Mouse (Mus musculus) limb, embryonic 11.5 days (tissue): ENCODE measurements around the gene Wfdc5. TPM values are rescaled to one million over a fixed set of nuclear protein-coding genes. Genes with fewer than 3 reads are reported as not detected.
A peak's percentile ranks its signal among the peaks of the same experiment; 100 is the strongest.

Source experiments
- ATAC-seq: fragments of 200-750 bp; cut with Nextera tagmentation; 2 replicates; pipeline ENCODE4 v1.8.0; 2017; ENCODE audit warnings: low read depth; ENCODE audit not compliant: insufficient number of reproducible peaks, low FRiP score, low TSS enrichment
- DNase-seq: peaks from one replicate; pipeline ENCODE4 v3.0.0-alpha.2; 2015; ENCODE audit warnings: low spot score
- H3K27ac ChIP-seq: fragments of 300-500 bp; sonication (generic); replicated peaks from 2 replicates; pipeline ENCODE4 v1.5.1; 2014; ENCODE audit warnings: low read depth, mild to moderate bottlenecking, low read length
- H3K27me3 ChIP-seq: fragments of 300-500 bp; sonication (generic); 2 replicates; pipeline ENCODE4 v1.6.1; 2014; ENCODE audit warnings: mild to moderate bottlenecking, low read length, mixed read lengths; ENCODE audit not compliant: control insufficient read depth, insufficient read depth
- H3K36me3 ChIP-seq: fragments of 300-500 bp; sonication (generic); 2 replicates; pipeline ENCODE4 v1.6.1; 2014; ENCODE audit warnings: mild to moderate bottlenecking, low read length, moderate library complexity, mixed read lengths; ENCODE audit not compliant: control insufficient read depth, insufficient read depth
- H3K4me1 ChIP-seq: fragments of 300-500 bp; sonication (generic); 2 replicates; pipeline ENCODE4 v1.6.1; 2014; ENCODE audit warnings: low read length, mixed read lengths; ENCODE audit not compliant: control insufficient read depth, insufficient read depth
- H3K4me2 ChIP-seq: fragments of 300-500 bp; sonication (generic); 2 replicates; pipeline ENCODE4 v1.6.1; 2014; ENCODE audit warnings: low read depth, mild to moderate bottlenecking, moderate library complexity; ENCODE audit not compliant: severe bottlenecking
- H3K4me3 ChIP-seq: fragments of 300-500 bp; sonication (generic); 2 replicates; pipeline ENCODE4 v1.5.1; 2014; ENCODE audit warnings: low read depth, low read length
- H3K9ac ChIP-seq: fragments of 300-500 bp; sonication (generic); 2 replicates; pipeline ENCODE4 v1.6.1; 2014; ENCODE audit warnings: mild to moderate bottlenecking, low read length
- H3K9me3 ChIP-seq: fragments of 300-500 bp; sonication (generic); 2 replicates; pipeline ENCODE4 v1.6.1; 2016; ENCODE audit warnings: low read length; ENCODE audit not compliant: control insufficient read depth
- WGBS: fragments of 180-500 bp; shearing (Covaris S2); extraction: QIAGEN DNeasy Blood & Tissue Kit; methylation state at CpG from one replicate; pipeline ENCODE4 v1.1.7; 2014; 5-methylcytosine and 5-hydroxymethylcytosine counted together
- polyA plus RNA-seq: library from polyadenylated mRNA; unstranded; fragments of >200 nt; fragmentation: Nextera tagmentation; extraction: Ambion mirVana; gene quantifications from 2 replicates; pipeline ENCODE4 v1.2.1, GENCODE M21; 2014

The Wfdc5 gene
- polyA plus RNA-seq, 1 experiment from 2014 or later = not detected

DNA sequence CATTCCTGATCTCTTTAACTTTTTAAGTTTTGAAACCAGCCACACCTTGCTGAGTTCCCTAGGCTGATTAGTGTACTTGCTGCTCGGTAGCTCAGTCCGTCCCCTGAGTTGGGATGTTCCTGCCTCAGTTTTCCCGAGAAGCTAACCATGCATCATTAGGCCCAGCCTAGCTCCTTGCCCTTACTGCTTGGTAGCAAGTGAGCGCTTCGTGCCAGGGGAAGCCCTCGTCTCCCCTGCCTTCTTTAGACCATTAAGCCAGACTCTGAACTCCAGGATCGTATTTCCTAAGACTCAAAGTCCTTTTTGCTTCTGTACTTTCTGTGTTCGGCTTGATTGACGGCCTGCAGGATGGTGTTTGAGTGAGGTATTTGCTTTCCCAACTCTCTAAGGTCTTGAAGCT is 798 bp upstream of the Wfdc5 start:
- Histone ChIP-seq H3K4me1 (no peaks in the 10 kb centered on the region), H3K9ac (no peak overlapping the region), H3K4me2 (no peak overlapping the region), H3K27ac (no peak overlapping the region), H3K27me3 (no peaks in the 10 kb centered on the region), H3K9me3 (no peaks in the 10 kb centered on the region), H3K36me3 (no peaks in the 10 kb centered on the region), H3K4me3 (no peak overlapping the region)
- DNase-seq = no peak
- no peak for ATAC-seq
- 72% methylated on average over 9 of the region's 9 CpGs for WGBS

DNA sequence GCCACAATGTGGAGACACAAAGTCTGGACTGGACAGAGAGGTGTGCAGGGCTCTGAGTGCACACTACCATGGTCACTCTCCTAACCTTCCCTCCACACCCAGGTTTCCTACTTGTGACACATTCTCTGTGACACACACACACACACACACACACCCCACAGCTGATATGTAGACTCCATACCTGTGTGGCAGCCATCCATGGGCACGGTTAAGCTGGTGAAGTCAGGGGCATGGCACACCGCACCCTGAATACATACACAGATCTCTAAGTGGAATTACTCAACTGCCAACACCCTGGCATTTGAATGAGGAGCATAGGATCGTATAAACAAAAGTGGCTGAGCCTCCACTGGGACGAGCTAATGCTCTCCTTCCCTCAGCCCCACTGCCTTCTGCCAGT is 1.8 kb downstream of the Wfdc5 start:
- DNase-seq = no peak
- H3K4me1 ChIP-seq = no peaks in the 10 kb centered on the region
- no peak overlapping the region for H3K4me3 ChIP-seq
- 84% methylated on average over 4 of the region's 4 CpGs for WGBS
- no peak overlapping the region for H3K4me2 ChIP-seq
- no peak for ATAC-seq
- no peaks in the 10 kb centered on the region for H3K36me3 ChIP-seq
- H3K27me3 ChIP-seq = no peaks in the 10 kb centered on the region
- H3K27ac ChIP-seq = no peak overlapping the region
- no peaks in the 10 kb centered on the region for H3K9me3 ChIP-seq
- H3K9ac ChIP-seq = no peak overlapping the region

DNA sequence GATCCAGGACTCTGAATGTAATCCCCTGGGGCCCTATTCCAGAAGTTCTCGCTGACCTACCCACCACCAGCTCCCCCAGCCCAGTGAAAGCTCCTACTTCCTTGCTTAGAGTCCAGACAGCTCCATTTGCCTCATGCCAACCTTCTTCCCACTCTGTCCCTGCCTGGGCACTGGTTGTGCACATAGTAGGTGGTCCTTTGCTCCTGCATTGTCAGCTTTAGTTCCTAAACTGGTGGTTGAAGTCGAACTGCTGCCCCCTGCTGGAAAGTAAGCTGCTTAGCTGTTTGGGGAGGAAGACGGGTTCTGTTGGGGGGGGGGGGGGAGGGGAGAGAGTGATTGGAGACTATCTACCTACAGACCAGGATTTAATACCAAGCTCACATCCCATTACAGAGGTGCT is 2.4 kb downstream of the Wfdc5 start:
- WGBS = 36% methylated on average over 3 of the region's 3 CpGs
- Histone ChIP-seq H3K27ac (no peak overlapping the region), H3K4me2 (no peak overlapping the region), H3K36me3 (no peaks in the 10 kb centered on the region), H3K9ac (no peak overlapping the region), H3K4me3 (no peak overlapping the region), H3K4me1 (no peaks in the 10 kb centered on the region), H3K9me3 (no peaks in the 10 kb centered on the region), H3K27me3 (no peaks in the 10 kb centered on the region)
- DNase-seq (no peak), ATAC-seq (no peak)

DNA sequence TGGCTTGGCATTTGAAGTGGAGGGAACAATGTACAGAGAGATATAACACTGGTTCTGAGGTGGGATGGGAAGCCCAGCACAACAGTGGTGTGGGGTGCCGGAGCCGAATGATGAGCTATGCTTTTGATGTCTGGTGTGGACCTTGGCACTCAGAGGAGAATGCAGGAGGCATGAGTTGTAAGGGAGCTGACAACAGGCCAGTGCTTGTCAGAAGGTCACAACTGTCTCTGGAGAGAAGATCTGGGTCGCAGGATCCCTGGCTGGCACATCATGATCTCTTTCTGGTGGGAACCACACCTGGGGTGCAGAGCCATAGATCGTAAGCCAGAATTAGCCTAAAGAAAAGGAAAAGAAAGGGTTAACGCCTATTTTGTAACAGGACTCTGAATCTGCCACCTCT is 4.7 kb downstream of the Wfdc5 start:
- H3K4me3 ChIP-seq = no peak overlapping the region
- no peak for DNase-seq
- WGBS = 76% methylated on average over 5 of the region's 5 CpGs
- H3K27me3 ChIP-seq = peaks cover 5% of the 10 kb centered on the region
- no peaks in the 10 kb centered on the region for H3K9me3 ChIP-seq
- H3K9ac ChIP-seq = no peak overlapping the region
- no peak overlapping the region for H3K4me2 ChIP-seq
- no peaks in the 10 kb centered on the region for H3K36me3 ChIP-seq
- H3K4me1 ChIP-seq = no peaks in the 10 kb centered on the region
- H3K27ac ChIP-seq = no peak overlapping the region
- no peak for ATAC-seq

DNA sequence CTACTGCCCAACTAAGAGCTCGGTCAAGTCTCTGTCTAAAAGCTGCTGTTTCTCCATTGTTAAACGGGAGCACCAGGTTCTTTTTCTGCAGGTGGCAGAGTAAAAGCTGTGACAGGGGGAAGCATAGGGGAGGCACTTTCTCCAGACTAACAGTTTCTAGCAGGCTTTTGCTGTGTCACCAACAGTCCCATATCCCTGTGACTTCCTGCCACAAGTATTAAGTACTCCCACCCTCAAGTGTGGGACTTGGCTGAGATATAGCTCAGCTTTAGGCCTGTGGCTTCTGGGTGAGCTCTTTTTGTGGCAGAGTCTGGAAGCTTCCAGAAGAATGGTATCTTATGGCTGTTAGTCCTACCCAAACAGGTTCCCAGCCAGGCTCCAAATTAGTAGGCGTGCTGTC is 6.7 kb downstream of the Wfdc5 start:
- peaks cover 16% of the 10 kb centered on the region for H3K27me3 ChIP-seq
- H3K9ac ChIP-seq = no peak overlapping the region
- WGBS = 77% methylated on average over 3 of the region's 3 CpGs
- DNase-seq (no peak), ATAC-seq (no peak)
- H3K4me1 ChIP-seq = peaks cover 2% of the 10 kb centered on the region; the same call in 1 of the 2 replicates
- no peak overlapping the region for H3K4me3 ChIP-seq
- H3K9me3 ChIP-seq = no peaks in the 10 kb centered on the region
- H3K36me3 ChIP-seq = no peaks in the 10 kb centered on the region
- no peak overlapping the region for H3K4me2 ChIP-seq
- no peak overlapping the region for H3K27ac ChIP-seq

DNA sequence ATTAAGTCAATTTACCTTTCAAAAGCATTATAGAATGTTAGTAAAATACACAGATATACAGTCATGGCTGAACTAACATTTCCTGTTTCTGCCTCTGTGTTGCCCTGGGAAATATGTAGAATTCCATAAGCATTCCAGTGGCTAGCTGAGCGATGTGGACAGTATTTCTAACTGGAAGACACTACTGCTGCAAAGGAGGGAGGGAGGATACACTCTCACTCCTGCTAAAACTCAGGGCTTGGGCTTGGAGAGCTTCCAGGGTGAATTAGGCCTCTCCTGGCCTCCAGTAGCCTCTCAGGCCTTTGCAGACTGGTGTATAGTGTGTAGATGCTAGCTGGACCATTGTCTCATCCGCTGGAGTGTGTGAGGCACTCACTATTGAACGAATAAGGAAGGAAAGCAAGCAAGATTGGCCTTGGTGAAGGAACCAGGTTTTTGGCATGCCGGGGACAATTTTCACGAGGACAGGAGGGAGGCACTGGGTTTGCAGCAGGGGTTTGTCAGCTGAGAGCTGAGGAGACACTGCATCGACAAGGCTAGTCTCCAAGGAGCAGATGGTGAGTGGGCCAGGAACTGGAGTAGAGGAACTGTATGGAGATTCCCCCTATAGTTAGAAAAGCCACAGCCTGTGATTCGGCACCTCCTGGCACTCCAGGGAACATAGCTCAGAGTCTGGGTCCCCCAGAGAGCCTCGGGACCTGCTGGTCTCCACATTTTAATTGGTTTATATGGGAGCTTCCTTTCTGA is 7.7 kb downstream of the Wfdc5 start:
- Histone ChIP-seq H3K4me2 (no peak overlapping the region), H3K9ac (no peak overlapping the region), H3K27me3 (peaks cover 27% of the 10 kb centered on the region), H3K4me3 (no peak overlapping the region), H3K27ac (no peak overlapping the region), H3K9me3 (no peaks in the 10 kb centered on the region), H3K36me3 (no peaks in the 10 kb centered on the region), H3K4me1 (peaks cover 5% of the 10 kb centered on the region; the same call in 1 of the 2 replicates)
- DNase-seq (no peak), ATAC-seq (no peak)
- WGBS = 72% methylated on average over 8 of the region's 8 CpGs

DNA sequence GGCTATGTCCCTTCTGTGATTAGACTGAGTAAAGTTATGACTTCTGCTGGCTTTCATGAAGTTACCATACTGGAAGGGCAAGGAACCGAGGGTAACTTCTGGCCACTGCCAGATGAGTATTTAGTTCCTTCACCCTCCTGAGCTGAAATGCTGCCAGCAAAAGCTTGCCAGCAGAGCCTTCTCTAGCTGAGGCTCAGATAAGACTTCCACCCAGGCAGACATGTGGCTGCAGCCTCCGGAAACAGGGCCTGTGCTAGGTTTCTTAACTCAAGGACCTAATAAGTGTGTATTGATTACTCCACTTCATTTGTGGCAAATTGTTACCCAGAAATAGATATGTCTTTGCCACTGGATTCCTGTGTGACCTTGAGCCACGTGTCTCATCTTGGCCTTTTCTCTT is 9.1 kb downstream of the Wfdc5 start:
- Histone ChIP-seq H3K9me3 (no peaks in the 10 kb centered on the region), H3K9ac (no peak overlapping the region), H3K4me1 (peaks cover 8% of the 10 kb centered on the region; the same call in 1 of the 2 replicates), H3K27ac (no peak overlapping the region), H3K4me3 (no peak overlapping the region), H3K27me3 (peaks cover 41% of the 10 kb centered on the region), H3K4me2 (no peak overlapping the region), H3K36me3 (no peaks in the 10 kb centered on the region)
- ATAC-seq (no peak), DNase-seq (no peak)
- 82% methylated on average over 3 of the region's 3 CpGs for WGBS

DNA sequence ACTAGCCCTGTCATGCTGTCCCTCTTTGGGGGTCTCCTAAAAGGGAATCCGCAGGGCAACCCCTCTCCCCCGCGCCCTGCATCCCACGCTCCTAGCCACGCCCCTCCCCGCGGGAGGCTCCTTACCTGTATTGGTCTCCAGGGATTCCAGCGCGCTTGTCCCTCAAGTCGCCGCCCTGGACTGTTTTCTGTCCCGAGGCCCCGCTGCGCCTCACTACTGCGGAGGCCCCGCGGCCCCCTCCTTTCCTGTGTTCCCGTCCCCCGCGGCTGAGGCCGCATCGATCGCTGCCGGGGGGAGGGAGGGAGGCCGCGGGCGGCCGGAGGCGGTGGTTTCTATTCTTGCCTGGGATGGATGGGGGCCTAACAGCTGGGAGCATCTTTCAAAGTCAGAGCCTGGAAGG is 11.6 kb downstream of the Wfdc5 start, which contains the start of gene Kcns1:
Kcns1 (minus strand) TSS at position 212 of the 400 bp plus-strand sequence.
- under 1% methylated on average over 29 of the region's 29 CpGs for WGBS
- Histone ChIP-seq H3K4me2 (peak within 1 kb of the TSS; percentile 49), H3K9me3 (no peaks in the 10 kb centered on the region; the same call in 1 of the 2 replicates), H3K4me1 (peaks cover 14% of the 10 kb centered on the region), H3K27me3 (peaks cover 65% of the 10 kb centered on the region), H3K9ac (peak within 1 kb of the TSS; percentile 45; the same call in 1 of the 2 replicates), H3K36me3 (no peaks in the 10 kb centered on the region), H3K4me3 (peak within 1 kb of the TSS; percentile 31), H3K27ac (no peak within 1 kb of the TSS)
- ATAC-seq (no peak), DNase-seq (peak; percentile 31)
